ENCODE assay signal across 16 mouse cellular contexts in the genomic region with DNA sequence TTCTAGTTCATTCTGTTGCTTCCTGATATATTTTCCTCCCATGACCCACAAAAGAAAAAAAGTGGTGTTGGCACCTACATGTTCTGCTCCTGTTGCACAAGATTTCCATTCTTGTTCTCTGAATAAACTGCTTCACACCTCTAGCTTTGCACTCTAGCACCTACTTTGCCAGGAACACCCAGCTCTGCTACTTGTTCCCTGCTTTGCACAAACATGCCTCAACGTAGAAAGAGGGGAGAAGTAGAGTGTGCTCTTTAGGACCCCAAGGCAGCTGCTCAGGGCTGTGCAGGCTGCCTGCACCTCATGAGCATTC. TPM values are rescaled to one million over a fixed set of nuclear protein-coding genes. Genes with fewer than 3 reads are reported as not detected.
DNase-seq lines count a peak whose midpoint lies in the region; ATAC-seq and TF ChIP-seq lines count a peak whose summit lies in the region.
"Had no signal": no experiment of that assay in that cellular context is flagged by ENCODE, and none has a peak within 500 bp of the region (broad histone marks: within the 10 kb centered on the region; RNA-seq: fewer than 3 reads in every experiment).

No protein-coding gene starts in this region.

- peak overlapping the region; percentile 41; the same call in 1 of the 2 replicates for H3K4me2 ChIP-seq in liver, embryonic 14.5 days (ENCODE audit: low read depth)
- H3K4me2 ChIP-seq: forebrain, embryonic 12.5 days had no signal

- no peaks in the 10 kb centered on the region; the same call in 1 of the 2 replicates for H3K36me3 ChIP-seq in liver, embryonic 14.5 days (replicated peaks; ENCODE audit: control insufficient read depth, insufficient read depth, low read depth)

- no peak overlapping the region for H3K4me3 ChIP-seq in liver, embryonic 14.5 days (ENCODE audit: insufficient read depth in 1 of 2, low read depth in 2 of 2, low read length in 2 of 2)
- H3K4me3 ChIP-seq: forebrain, embryonic 12.5 days had no signal

- no peaks in the 10 kb centered on the region for H3K27me3 ChIP-seq in liver, embryonic 14.5 days (ENCODE audit: control insufficient read depth, insufficient read depth, low read length)
- H3K27me3 ChIP-seq: forebrain, embryonic 12.5 days; Patski had no signal

- H3K9ac ChIP-seq in liver, embryonic 14.5 days (replicated peaks): no peak overlapping the region
- H3K9ac ChIP-seq: forebrain, embryonic 12.5 days had no signal

- intact Hi-C loops in heart, postnatal 10 days (cut with DNase I): loop anchor here (10.0 kb wide), 1 partner anchor 670 kb away; no protein-coding TSS in a partner anchor

- TF ChIP-seq EP300 in liver, embryonic 14.5 days (IDR thresholded peaks at IDR 0.05; ENCODE audit: low read depth): no peak

- peak overlapping the region; percentile 14 for H3K27ac ChIP-seq in liver, embryonic 14.5 days
- H3K27ac ChIP-seq: forebrain, embryonic 12.5 days had no signal

- peaks cover 18 to 36% of the 10 kb centered on the region in 2 experiments for H3K4me1 ChIP-seq in liver, embryonic 14.5 days (replicated peaks; ENCODE audit: control insufficient read depth in 2 of 2, insufficient read depth in 2 of 2, low read length in 1 of 2)
- H3K4me1 ChIP-seq: forebrain, embryonic 12.5 days had no signal

- TF ChIP-seq CTCF in liver, embryonic 14.5 days (IDR thresholded peaks at IDR 0.05; ENCODE audit: low read depth): no peak

- 67% methylated on average over 1 of the region's 1 CpGs for WGBS in liver, embryonic 14.5 days (ENCODE audit: insufficient replicate concordance)

- H3K9me3 ChIP-seq in liver, embryonic 14.5 days (ENCODE audit: control insufficient read depth, low read length): no peaks in the 10 kb centered on the region
- H3K9me3 ChIP-seq: forebrain, embryonic 12.5 days had no signal

- DNase-seq in heart, adult 11 months: peak; percentile 68
- DNase-seq in heart, postnatal 10 days: no peak
- DNase-seq in right cerebral cortex, adult 18-20 months: peak; percentile 63
- DNase-seq in right cerebral cortex, postnatal 4 days: no peak
- DNase-seq in liver, embryonic 14.5 days (ENCODE audit: low read depth in 3 of 3, low spot score in 3 of 3): no peak
- DNase-seq in spleen, postnatal 4 days (ENCODE audit: low spot score in 2 of 2): no peak
- no peak for DNase-seq in spleen, adult 18-20 months
- DNase-seq: adrenal gland, postnatal 36 days; cerebellum, postnatal 25 days; gastrocnemius, postnatal 10 days; kidney, adult 9 months; kidney, postnatal 36 days; right cerebral cortex, postnatal 14 days; thymus, adult 18-20 months had no signal

- no peak for ATAC-seq in liver, embryonic 14.5 days (ENCODE audit: insufficient read depth)
- ATAC-seq: Patski had no signal

RNA-seq across cellular contexts. Expression of a gene that starts 32.9 kb away (rescaled TPM):
- 10 to 100 TPM; 11.3 to 15.8 TPM for total RNA-seq in heart, postnatal 10 days (2021)
- polyA plus RNA-seq in liver, embryonic 14.5 days (2012; rRNA removed): 16.2 and 33.4 TPM in 2 replicates
- 55.5 and 58.0 TPM in 2 replicates for polyA plus RNA-seq in liver, embryonic 14.5 days (2014; fragmentation: Nextera tagmentation; extraction: Ambion mirVana)

Comparison
In these comparisons a context has a peak if more than half of its experiments do, and no peak if none do; other contexts are left out.
1. DNase-seq: peak in heart, adult 11 months (single experiment) and right cerebral cortex, adult 18-20 months (single experiment); none in heart, postnatal 10 days (0 of 2), right cerebral cortex, postnatal 4 days (single experiment), liver, embryonic 14.5 days (0 of 3), spleen, postnatal 4 days (0 of 2) and spleen, adult 18-20 months (0 of 2).